Mouse (Mus musculus) stomach, postnatal 0 days (tissue): ENCODE measurements around the gene Crybb3. TPM values are rescaled to one million over a fixed set of nuclear protein-coding genes. Genes with fewer than 3 reads are reported as not detected.

ENCODE experiments used
- ATAC-seq: fragments of 200-750 bp; cut with Nextera tagmentation; 2 replicates; pipeline ENCODE4 v1.8.0; 2017; ENCODE audit not compliant: low FRiP score, low TSS enrichment
- DNase-seq: peaks from one replicate; pipeline ENCODE4 v3.0.0-alpha.2; 2016; ENCODE audit warnings: low spot score
- H3K27ac ChIP-seq: fragments of 300-500 bp; sonication (generic); replicated peaks from 2 replicates; pipeline ENCODE4 v1.5.1; 2014; ENCODE audit warnings: mild to moderate bottlenecking, control low read depth
- H3K27me3 ChIP-seq: fragments of 300-500 bp; sonication (generic); 2 replicates; pipeline ENCODE4 v1.6.1; 2014; ENCODE audit warnings: low read length; ENCODE audit not compliant: control insufficient read depth, insufficient read depth
- H3K36me3 ChIP-seq: fragments of 300-500 bp; sonication (generic); 2 replicates; pipeline ENCODE4 v1.6.1; 2014; ENCODE audit warnings: low read length, mixed read lengths; ENCODE audit not compliant: control insufficient read depth, insufficient read depth
- H3K4me1 ChIP-seq: fragments of 300-500 bp; sonication (generic); replicated peaks from 2 replicates; pipeline ENCODE4 v1.6.1; 2014; ENCODE audit warnings: antibody characterized with exemption; ENCODE audit not compliant: control insufficient read depth, insufficient read depth
- H3K4me2 ChIP-seq: fragments of 300-500 bp; sonication (generic); replicated peaks from 2 replicates; pipeline ENCODE4 v1.6.1; 2014; ENCODE audit warnings: low read depth, mild to moderate bottlenecking, control low read depth, moderate library complexity
- H3K4me3 ChIP-seq: fragments of 300-500 bp; sonication (generic); 2 replicates; pipeline ENCODE4 v1.5.1; 2014; ENCODE audit warnings: low read depth, low read length, control low read depth
- H3K9ac ChIP-seq: fragments of 300-500 bp; sonication (generic); 2 replicates; pipeline ENCODE4 v1.6.1; 2014; ENCODE audit warnings: mild to moderate bottlenecking, low read length, control low read depth, mixed read lengths
- H3K9me3 ChIP-seq: fragments of 300-500 bp; sonication (generic); 2 replicates; pipeline ENCODE4 v1.6.1; 2016; ENCODE audit warnings: low read length; ENCODE audit not compliant: control insufficient read depth
- CTCF ChIP-seq: IDR thresholded peaks from 2 replicates; pipeline ENCODE4 v1.5.1; 2016; ENCODE audit warnings: antibody characterized with exemption, low read depth, mild to moderate bottlenecking, moderate library complexity
- EP300 ChIP-seq: optimal IDR thresholded peaks from 2 replicates; pipeline ENCODE3; 2016; ENCODE audit warnings: antibody characterized with exemption
- WGBS: fragments of 180-500 bp; shearing (Covaris S2); extraction: QIAGEN DNeasy Blood & Tissue Kit; methylation state at CpG from one replicate; pipeline ENCODE4 v1.1.7; 2014; 5-methylcytosine and 5-hydroxymethylcytosine counted together
- polyA plus RNA-seq: library from polyadenylated mRNA; unstranded; fragments of >200 nt; fragmentation: Nextera tagmentation; extraction: Ambion mirVana; gene quantifications from 2 replicates; pipeline ENCODE4 v1.2.1, GENCODE M21; 2015

Crybb3 gene
- polyA plus RNA-seq, 1 experiment from 2014 or later = 0.52 TPM

- Histone ChIP-seq H3K9me3 (no peaks in the 10 kb centered on the region), H3K4me1 (no peaks in the 10 kb centered on the region), H3K36me3 (peaks cover 9% of the 10 kb centered on the region), H3K4me2 (no peak overlapping the region), H3K27me3 (no peaks in the 10 kb centered on the region), H3K27ac (no peak overlapping the region), H3K4me3 (no peak overlapping the region), H3K9ac (no peak overlapping the region)
- ATAC-seq = no peak
- no peak for DNase-seq
- 77% methylated on average over 10 of the region's 10 CpGs for WGBS
- no peak for TF ChIP-seq CTCF
These were observed 20.1 kb upstream of the Crybb3 start for GRCm38 (mm10) chr5:113101457-113101856.

GRCm38 (mm10) chr5:113100422-113100821 is 19.0 kb upstream of the Crybb3 start:
- no peak for ATAC-seq
- TF ChIP-seq EP300 (no peak), CTCF (no peak)
- no peak overlapping the region for H3K4me3 ChIP-seq
- no peak overlapping the region for H3K27ac ChIP-seq
- no peak overlapping the region for H3K9ac ChIP-seq
- DNase-seq = no peak
- H3K27me3 ChIP-seq = no peaks in the 10 kb centered on the region
- H3K9me3 ChIP-seq = no peaks in the 10 kb centered on the region
- no peaks in the 10 kb centered on the region for H3K4me1 ChIP-seq
- H3K4me2 ChIP-seq = no peak overlapping the region
- WGBS = 56% methylated on average over 11 of the region's 11 CpGs
- peaks cover 9% of the 10 kb centered on the region for H3K36me3 ChIP-seq

- Histone ChIP-seq H3K9ac (no peak overlapping the region), H3K4me3 (no peak overlapping the region), H3K27me3 (no peaks in the 10 kb centered on the region), H3K4me2 (no peak overlapping the region), H3K9me3 (no peaks in the 10 kb centered on the region), H3K27ac (no peak overlapping the region), H3K4me1 (no peaks in the 10 kb centered on the region), H3K36me3 (peaks cover 12% of the 10 kb centered on the region)
- peak; percentile 90 for DNase-seq
- no peak for TF ChIP-seq EP300
- TF ChIP-seq CTCF = peak; percentile 100
- WGBS = 33% methylated on average over 1 of the region's 1 CpGs
- ATAC-seq = peak; percentile 19
These were observed 18.2 kb upstream of the Crybb3 start for GRCm38 (mm10) chr5:113099546-113099945.

- Histone ChIP-seq H3K4me1 (no peaks in the 10 kb centered on the region), H3K4me3 (no peak overlapping the region), H3K4me2 (no peak overlapping the region), H3K27me3 (no peaks in the 10 kb centered on the region), H3K36me3 (peaks cover 12% of the 10 kb centered on the region), H3K27ac (no peak overlapping the region), H3K9ac (no peak overlapping the region), H3K9me3 (no peaks in the 10 kb centered on the region)
- TF ChIP-seq CTCF (no peak), EP300 (no peak)
- 95% methylated on average over 17 of the region's 17 CpGs for WGBS
- DNase-seq (no peak), ATAC-seq (no peak)
These were observed 16.2 kb upstream of the Crybb3 start for GRCm38 (mm10) chr5:113097551-113097950.

- no peak for DNase-seq
- WGBS = 78% methylated on average over 18 of the region's 18 CpGs
- H3K36me3 ChIP-seq = peaks cover 16% of the 10 kb centered on the region
These were observed 14.1 kb upstream of the Crybb3 start for GRCm38 (mm10) chr5:113095456-113095855.

GRCm38 (mm10) chr5:113092406-113092805 is 11.0 kb upstream of the Crybb3 start:
- 65% methylated on average over 7 of the region's 7 CpGs for WGBS
- no peak for ATAC-seq

More at GRCm38 (mm10) chr5:113095456-113095855, 14.1 kb upstream of the Crybb3 start:
- H3K4me2 ChIP-seq = no peak overlapping the region
- TF ChIP-seq CTCF (no peak), EP300 (no peak)
- no peaks in the 10 kb centered on the region for H3K27me3 ChIP-seq
- H3K9ac ChIP-seq = no peak overlapping the region
- ATAC-seq = no peak
- no peaks in the 10 kb centered on the region for H3K4me1 ChIP-seq
- H3K27ac ChIP-seq = no peak overlapping the region
- no peak overlapping the region for H3K4me3 ChIP-seq
- no peaks in the 10 kb centered on the region for H3K9me3 ChIP-seq

More at GRCm38 (mm10) chr5:113092406-113092805, 11.0 kb upstream of the Crybb3 start:
- Histone ChIP-seq H3K27me3 (no peaks in the 10 kb centered on the region), H3K4me2 (no peak overlapping the region), H3K36me3 (peaks cover 18% of the 10 kb centered on the region), H3K4me1 (no peaks in the 10 kb centered on the region), H3K9me3 (no peaks in the 10 kb centered on the region), H3K4me3 (no peak overlapping the region), H3K27ac (no peak overlapping the region), H3K9ac (no peak overlapping the region)
- TF ChIP-seq CTCF = no peak
- no peak for TF ChIP-seq EP300
- no peak for DNase-seq
